Mouse (Mus musculus) heart, postnatal 0 days (tissue): ENCODE data around the gene Eif2ak4.

Source experiments
- CTCF ChIP-seq: IDR thresholded peaks from 2 replicates; pipeline ENCODE4 v1.5.1; 2016; ENCODE audit warnings: antibody characterized with exemption, control low read depth, low read depth
- EP300 ChIP-seq: IDR thresholded peaks from 2 replicates; pipeline ENCODE4 v1.6.1; 2016; ENCODE audit warnings: antibody characterized with exemption, low read depth

GRCm38 (mm10) chr2:118406811-118407210 lies 18.4 kb downstream of the Eif2ak4 start:
- TF ChIP-seq CTCF, result no peak
- no peak for TF ChIP-seq EP300
